Mouse (Mus musculus): Measurements from ENCODE around the gene H2afx. TPM values are rescaled to one million over a fixed set of nuclear protein-coding genes. Genes with fewer than 3 reads are reported as not detected.
A peak's percentile ranks its signal among the peaks of the same experiment; 100 is the strongest.

H2afx gene
- total and polyA plus RNA-seq, 3 experiments = 36.3 to 488 (median 56.6) TPM

DNA sequence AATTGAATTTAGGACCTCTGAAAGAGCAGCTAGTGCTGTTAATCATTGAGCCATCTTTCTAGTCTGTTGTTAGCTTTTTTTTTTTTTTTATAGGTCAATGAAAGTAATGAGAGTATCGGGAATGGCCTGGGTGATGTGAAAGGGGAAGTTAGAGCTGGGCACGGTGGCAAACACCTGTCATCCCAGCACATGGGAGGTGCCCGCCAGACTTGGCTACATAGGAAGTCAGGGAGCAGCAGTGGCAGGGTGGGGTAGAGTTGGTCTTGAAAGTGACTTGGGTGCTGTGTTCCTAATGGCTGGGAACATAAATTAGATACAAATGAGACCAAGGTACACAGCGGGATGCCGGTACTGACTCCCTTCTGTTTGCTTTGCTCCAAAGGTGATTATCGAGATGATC, 3.8 kb upstream of the H2afx start:
- H3K27me3 ChIP-seq (replicated peaks) = no peaks in the 10 kb centered on the region
- H3K4me1 ChIP-seq (ENCODE audit: control insufficient read depth in 1 of 2, insufficient read depth in 2 of 2) = peaks cover 8 to 43% of the 10 kb centered on the region in 2 experiments
- dilution Hi-C loops (cut with MboI; ENCODE audit: extremely low pct_ligation_motif_present, extremely low pct_unique_long_range_greater_than_20kb, low sequenced_read_pairs) = no loop called here
- H3K4me2 ChIP-seq (ENCODE audit: insufficient read depth, low read depth, poor library complexity, severe bottlenecking) = no peak overlapping the region
- no peaks in the 10 kb centered on the region for H3K9me3 ChIP-seq (replicated peaks; ENCODE audit: low read length)
- TF ChIP-seq ZC3H11A (IDR thresholded peaks at IDR 0.05; ENCODE audit: low read depth, low read length) = no peak
- TF ChIP-seq USF2 (conservative IDR thresholded peaks at IDR 0.05; ENCODE audit: low read depth, low read length) = no peak
- TF ChIP-seq TBP (conservative IDR thresholded peaks at IDR 0.05; ENCODE audit: low read depth, low read length) = no peak
- TF ChIP-seq NRF1 (IDR thresholded peaks at IDR 0.05; ENCODE audit: low read depth, low read length) = no peak
- no peak for TF ChIP-seq MXI1 (IDR thresholded peaks at IDR 0.05; ENCODE audit: low read depth, low read length)
- no peak for TF ChIP-seq MYC (IDR thresholded peaks at IDR 0.05; ENCODE audit: low read depth, low read length)
- no peak for TF ChIP-seq JUN (IDR thresholded peaks at IDR 0.05; ENCODE audit: insufficient read depth, low read depth, low read length)
- TF ChIP-seq POLR2AphosphoS2 (IDR thresholded peaks at IDR 0.05; ENCODE audit: low read depth, low read length) = no peak
- no peak for TF ChIP-seq E2F4 (IDR thresholded peaks at IDR 0.05; ENCODE audit: insufficient replicate concordance, low read depth, low read length)
- in situ Hi-C loops (cut with MboI; ENCODE audit: low pct_ligation_motif_present, low pct_unique_long_range_greater_than_20kb, low sequenced_read_pairs) = no loop called here
- H3K9ac ChIP-seq (ENCODE audit: insufficient read depth, low read depth) = no peak overlapping the region
- H3K27ac ChIP-seq (ENCODE audit: insufficient read depth, low read depth) = no peak overlapping the region
- peaks cover 15% of the 10 kb centered on the region for H3K79me2 ChIP-seq (replicated peaks; ENCODE audit: control insufficient read depth, extremely low read depth, insufficient read depth, poor library complexity, severe bottlenecking)
- peaks cover 33 to 55% of the 10 kb centered on the region in 2 experiments for H3K36me3 ChIP-seq (replicated peaks in 1 of 2; ENCODE audit: control insufficient read depth in 1 of 2, insufficient read depth in 1 of 2, low read length in 1 of 2)
- no peak overlapping the region for H3K4me3 ChIP-seq (replicated peaks in 1 of 3; ENCODE audit: low read depth in 2 of 3, low read length in 2 of 3, poor library complexity in 1 of 3)
- no peak for DNase-seq (ENCODE audit: extremely low read depth)

DNA sequence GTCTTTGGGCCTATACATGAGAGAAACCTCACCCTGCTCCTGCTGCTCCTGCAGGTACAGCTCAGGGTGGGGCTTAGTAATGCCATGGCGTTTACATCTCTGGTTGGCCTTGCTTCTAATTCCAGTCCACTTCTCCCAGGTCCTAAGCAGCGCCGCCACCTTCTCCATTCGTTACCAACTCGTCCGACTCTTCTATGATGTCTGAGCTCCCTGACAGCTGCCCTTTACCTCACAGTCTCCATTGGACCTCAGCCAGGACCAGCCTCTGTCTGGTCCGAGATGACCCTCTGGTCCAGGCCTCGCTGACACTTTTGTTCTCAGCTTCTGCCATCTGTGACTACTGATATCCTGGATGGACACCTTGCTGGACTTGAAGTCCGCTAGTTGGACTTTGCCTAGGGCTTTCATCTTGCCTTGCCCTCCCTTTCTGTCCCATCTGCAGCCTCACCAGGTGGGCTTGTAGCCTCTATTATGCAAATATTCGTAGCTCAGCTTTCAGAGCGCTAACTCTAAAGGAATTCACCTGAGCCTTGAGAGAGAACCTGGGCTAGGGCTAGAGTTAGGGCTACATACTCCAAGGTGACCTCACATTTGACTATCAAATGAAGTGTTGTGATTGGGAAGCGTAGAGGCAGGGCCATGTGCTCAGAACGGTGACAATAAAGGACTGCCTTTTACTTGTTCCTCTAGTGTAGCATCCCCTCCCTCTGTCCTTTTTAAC, 1.4 kb upstream of the H2afx start:
- Histone ChIP-seq H3K36me3 (replicated peaks in 1 of 2; ENCODE audit: control insufficient read depth in 1 of 2, insufficient read depth in 1 of 2, low read length in 1 of 2) (peaks cover 48 to 68% of the 10 kb centered on the region in 2 experiments), H3K4me1 (ENCODE audit: control insufficient read depth in 1 of 2, insufficient read depth in 2 of 2) (peaks cover 10 to 47% of the 10 kb centered on the region in 2 experiments; a peak in 2 of 4 replicates), H3K27me3 (replicated peaks) (no peaks in the 10 kb centered on the region), H3K27ac (ENCODE audit: insufficient read depth, low read depth) (no peak overlapping the region), H3K9me3 (replicated peaks; ENCODE audit: low read length) (no peaks in the 10 kb centered on the region), H3K4me2 (ENCODE audit: insufficient read depth, low read depth, poor library complexity, severe bottlenecking) (no peak overlapping the region), H3K79me2 (replicated peaks; ENCODE audit: control insufficient read depth, extremely low read depth, insufficient read depth, poor library complexity, severe bottlenecking) (peaks cover 33% of the 10 kb centered on the region), H3K9ac (ENCODE audit: insufficient read depth, low read depth) (no peak overlapping the region), H3K4me3 (replicated peaks in 1 of 3; ENCODE audit: low read depth in 2 of 3, low read length in 2 of 3, poor library complexity in 1 of 3) (peak overlapping the region in 1 of 3 experiments; percentile 87)
- peak; percentile 63 for DNase-seq (ENCODE audit: extremely low read depth)
- TF ChIP-seq RAD21 (IDR thresholded peaks at IDR 0.05; ENCODE audit: low read depth, low read length) (no peak), ZC3H11A (IDR thresholded peaks at IDR 0.05; ENCODE audit: low read depth, low read length) (no peak), GABPA (IDR thresholded peaks at IDR 0.05; ENCODE audit: insufficient replicate concordance, low read depth, low read length) (no peak), MAX (IDR thresholded peaks at IDR 0.05; ENCODE audit: low read length) (peak; percentile 73; the same call in 1 of the 2 replicates), MAZ (IDR thresholded peaks at IDR 0.05; ENCODE audit: low read depth, low read length) (no peak), TCF12 (IDR thresholded peaks at IDR 0.05; ENCODE audit: low read depth, low read length) (0 out of 2 replicates have a peak, but pooled peaks have one; percentile 28), ZNF384 (IDR thresholded peaks at IDR 0.05; ENCODE audit: low read depth, low read length) (no peak), MYC (IDR thresholded peaks at IDR 0.05; ENCODE audit: low read depth, low read length) (peak; percentile 84), KAT2A (IDR thresholded peaks at IDR 0.05; ENCODE audit: insufficient replicate concordance, low read length) (no peak), ZKSCAN1 (IDR thresholded peaks at IDR 0.05; ENCODE audit: borderline replicate concordance, low read depth, low read length) (no peak), NELFE (IDR thresholded peaks at IDR 0.05; ENCODE audit: low read depth, low read length) (no peak), JUND (conservative IDR thresholded peaks at IDR 0.05; ENCODE audit: low read depth, low read length) (no peak)
- in situ Hi-C loops (cut with MboI; ENCODE audit: low pct_ligation_motif_present, low pct_unique_long_range_greater_than_20kb, low sequenced_read_pairs) = no loop called here
- dilution Hi-C loops (cut with MboI; ENCODE audit: extremely low pct_ligation_motif_present, extremely low pct_unique_long_range_greater_than_20kb, low sequenced_read_pairs) = no loop called here

All from CH12.LX (cell line).